Mouse (Mus musculus): ENCODE data around the gene M6pr. TPM values are rescaled to one million over a fixed set of nuclear protein-coding genes. Genes with fewer than 3 reads are reported as not detected.

The M6pr gene
- polyA plus RNA-seq, 1 experiment from 2014 or later, result 132 TPM

- Histone ChIP-seq H3K27ac (ENCODE audit: low read length) (no peak overlapping the region), H3K36me3 (ENCODE audit: control insufficient read depth, insufficient read depth, low read length) (no peaks in the 10 kb centered on the region), H3K4me1 (ENCODE audit: control insufficient read depth, insufficient read depth, low read length) (peaks cover 3% of the 10 kb centered on the region; the same call in 1 of the 2 replicates), H3K4me3 (replicated peaks; ENCODE audit: low read length) (no peak overlapping the region), H3K4me2 (ENCODE audit: low read depth, low read length) (no peak overlapping the region), H3K9me3 (replicated peaks; ENCODE audit: control insufficient read depth, low read length) (no peaks in the 10 kb centered on the region), H3K9ac (ENCODE audit: low read length) (no peak overlapping the region), H3K27me3 (ENCODE audit: control insufficient read depth, insufficient read depth, low read length) (no peaks in the 10 kb centered on the region)
- ATAC-seq (ENCODE audit: insufficient read depth, low FRiP score), result no peak
- WGBS, result 65% methylated on average over 3 of the region's 3 CpGs
These were observed 14.2 kb upstream of the M6pr start for GRCm38 (mm10) chr6:122294290-122294689.

GRCm38 (mm10) chr6:122295242-122295641, 13.3 kb upstream of the M6pr start:
- H3K4me2 ChIP-seq (ENCODE audit: low read depth, low read length), result no peak overlapping the region
- no peak overlapping the region for H3K4me3 ChIP-seq (replicated peaks; ENCODE audit: low read length)
- H3K36me3 ChIP-seq (ENCODE audit: control insufficient read depth, insufficient read depth, low read length), result no peaks in the 10 kb centered on the region
- H3K9me3 ChIP-seq (replicated peaks; ENCODE audit: control insufficient read depth, low read length), result no peaks in the 10 kb centered on the region
- H3K4me1 ChIP-seq (ENCODE audit: control insufficient read depth, insufficient read depth, low read length), result peaks cover 3% of the 10 kb centered on the region; the same call in 1 of the 2 replicates
- H3K27me3 ChIP-seq (ENCODE audit: control insufficient read depth, insufficient read depth, low read length), result no peaks in the 10 kb centered on the region
- ATAC-seq (ENCODE audit: insufficient read depth, low FRiP score), result no peak
- H3K9ac ChIP-seq (ENCODE audit: low read length), result no peak overlapping the region
- no peak overlapping the region for H3K27ac ChIP-seq (ENCODE audit: low read length)
- WGBS, result 53% methylated on average over 9 of the region's 9 CpGs

GRCm38 (mm10) chr6:122296918-122297278, 11.6 kb upstream of the M6pr start:
- no peak for ATAC-seq (ENCODE audit: insufficient read depth, low FRiP score)
- H3K9me3 ChIP-seq (replicated peaks; ENCODE audit: control insufficient read depth, low read length), result no peaks in the 10 kb centered on the region
- peak overlapping the region; percentile 68 for H3K4me2 ChIP-seq (ENCODE audit: low read depth, low read length)
- H3K27ac ChIP-seq (ENCODE audit: low read length), result peak overlapping the region; percentile 67; the same call in 1 of the 2 replicates
- H3K9ac ChIP-seq (ENCODE audit: low read length), result peak overlapping the region; percentile 71
- peaks cover 3% of the 10 kb centered on the region; the same call in 1 of the 2 replicates for H3K4me1 ChIP-seq (ENCODE audit: control insufficient read depth, insufficient read depth, low read length)
- peak overlapping the region; percentile 55 for H3K4me3 ChIP-seq (replicated peaks; ENCODE audit: low read length)
- 27% methylated on average over 3 of the region's 3 CpGs for WGBS
- no peaks in the 10 kb centered on the region for H3K36me3 ChIP-seq (ENCODE audit: control insufficient read depth, insufficient read depth, low read length)
- H3K27me3 ChIP-seq (ENCODE audit: control insufficient read depth, insufficient read depth, low read length), result no peaks in the 10 kb centered on the region

GRCm38 (mm10) chr6:122297279-122298222, 11.0 kb upstream of the M6pr start:
- peak overlapping the region; percentile 55 for H3K4me3 ChIP-seq (replicated peaks; ENCODE audit: low read length)
- H3K9me3 ChIP-seq (replicated peaks; ENCODE audit: control insufficient read depth, low read length), result no peaks in the 10 kb centered on the region
- no peak for ATAC-seq (ENCODE audit: insufficient read depth, low FRiP score)
- H3K9ac ChIP-seq (ENCODE audit: low read length), result peak overlapping the region; percentile 71
- no peaks in the 10 kb centered on the region for H3K36me3 ChIP-seq (ENCODE audit: control insufficient read depth, insufficient read depth, low read length)
- peak overlapping the region; percentile 68 for H3K4me2 ChIP-seq (ENCODE audit: low read depth, low read length)
- H3K27ac ChIP-seq (ENCODE audit: low read length), result peak overlapping the region; percentile 67
- no peaks in the 10 kb centered on the region; the same call in 1 of the 2 replicates for H3K4me1 ChIP-seq (ENCODE audit: control insufficient read depth, insufficient read depth, low read length)
- H3K27me3 ChIP-seq (ENCODE audit: control insufficient read depth, insufficient read depth, low read length), result no peaks in the 10 kb centered on the region
- WGBS, result 7% methylated on average over 25 of the region's 25 CpGs

GRCm38 (mm10) chr6:122298223-122298609, 10.3 kb upstream of the M6pr start:
- Histone ChIP-seq H3K27ac (ENCODE audit: low read length) (no peak overlapping the region), H3K4me3 (replicated peaks; ENCODE audit: low read length) (no peak overlapping the region), H3K4me1 (ENCODE audit: control insufficient read depth, insufficient read depth, low read length) (no peaks in the 10 kb centered on the region; the same call in 1 of the 2 replicates), H3K9me3 (replicated peaks; ENCODE audit: control insufficient read depth, low read length) (no peaks in the 10 kb centered on the region), H3K36me3 (ENCODE audit: control insufficient read depth, insufficient read depth, low read length) (no peaks in the 10 kb centered on the region), H3K4me2 (ENCODE audit: low read depth, low read length) (peak overlapping the region; percentile 68; the same call in 1 of the 2 replicates), H3K27me3 (ENCODE audit: control insufficient read depth, insufficient read depth, low read length) (no peaks in the 10 kb centered on the region), H3K9ac (ENCODE audit: low read length) (no peak overlapping the region)
- WGBS, result 47% methylated on average over 4 of the region's 4 CpGs
- no peak for ATAC-seq (ENCODE audit: insufficient read depth, low FRiP score)

- no peak for ATAC-seq (ENCODE audit: insufficient read depth, low FRiP score)
- Histone ChIP-seq H3K27ac (ENCODE audit: low read length) (no peak overlapping the region), H3K4me3 (replicated peaks; ENCODE audit: low read length) (no peak overlapping the region), H3K9ac (ENCODE audit: low read length) (no peak overlapping the region), H3K9me3 (replicated peaks; ENCODE audit: control insufficient read depth, low read length) (no peaks in the 10 kb centered on the region), H3K4me1 (ENCODE audit: control insufficient read depth, insufficient read depth, low read length) (no peaks in the 10 kb centered on the region; the same call in 1 of the 2 replicates), H3K4me2 (ENCODE audit: low read depth, low read length) (no peak overlapping the region), H3K36me3 (ENCODE audit: control insufficient read depth, insufficient read depth, low read length) (no peaks in the 10 kb centered on the region), H3K27me3 (ENCODE audit: control insufficient read depth, insufficient read depth, low read length) (no peaks in the 10 kb centered on the region)
- WGBS, result 42% methylated on average over 3 of the region's 3 CpGs
These were observed 8.8 kb upstream of the M6pr start for GRCm38 (mm10) chr6:122299621-122300133.

GRCm38 (mm10) chr6:122302121-122302520, 6.4 kb upstream of the M6pr start:
- H3K4me1 ChIP-seq (ENCODE audit: control insufficient read depth, insufficient read depth, low read length), result no peaks in the 10 kb centered on the region; the same call in 1 of the 2 replicates
- 72% methylated on average over 1 of the region's 1 CpGs for WGBS
- H3K27ac ChIP-seq (ENCODE audit: low read length), result no peak overlapping the region
- H3K9ac ChIP-seq (ENCODE audit: low read length), result no peak overlapping the region
- H3K4me2 ChIP-seq (ENCODE audit: low read depth, low read length), result no peak overlapping the region
- H3K36me3 ChIP-seq (ENCODE audit: control insufficient read depth, insufficient read depth, low read length), result no peaks in the 10 kb centered on the region
- no peaks in the 10 kb centered on the region for H3K9me3 ChIP-seq (replicated peaks; ENCODE audit: control insufficient read depth, low read length)
- no peaks in the 10 kb centered on the region for H3K27me3 ChIP-seq (ENCODE audit: control insufficient read depth, insufficient read depth, low read length)
- no peak overlapping the region for H3K4me3 ChIP-seq (replicated peaks; ENCODE audit: low read length)
- ATAC-seq (ENCODE audit: insufficient read depth, low FRiP score), result no peak

GRCm38 (mm10) chr6:122302661-122303060, 5.9 kb upstream of the M6pr start:
- ATAC-seq (ENCODE audit: insufficient read depth, low FRiP score), result no peak
- H3K9ac ChIP-seq (ENCODE audit: low read length), result no peak overlapping the region
- no peaks in the 10 kb centered on the region for H3K36me3 ChIP-seq (ENCODE audit: control insufficient read depth, insufficient read depth, low read length)
- 71% methylated on average over 4 of the region's 4 CpGs for WGBS
- no peaks in the 10 kb centered on the region; the same call in 1 of the 2 replicates for H3K4me1 ChIP-seq (ENCODE audit: control insufficient read depth, insufficient read depth, low read length)
- H3K4me3 ChIP-seq (replicated peaks; ENCODE audit: low read length), result no peak overlapping the region
- no peaks in the 10 kb centered on the region for H3K9me3 ChIP-seq (replicated peaks; ENCODE audit: control insufficient read depth, low read length)
- H3K27ac ChIP-seq (ENCODE audit: low read length), result no peak overlapping the region
- no peak overlapping the region for H3K4me2 ChIP-seq (ENCODE audit: low read depth, low read length)
- no peaks in the 10 kb centered on the region for H3K27me3 ChIP-seq (ENCODE audit: control insufficient read depth, insufficient read depth, low read length)

- Histone ChIP-seq H3K4me3 (replicated peaks; ENCODE audit: low read length) (no peak overlapping the region), H3K27ac (ENCODE audit: low read length) (no peak overlapping the region), H3K4me1 (ENCODE audit: control insufficient read depth, insufficient read depth, low read length) (no peaks in the 10 kb centered on the region), H3K9ac (ENCODE audit: low read length) (no peak overlapping the region), H3K9me3 (replicated peaks; ENCODE audit: control insufficient read depth, low read length) (no peaks in the 10 kb centered on the region), H3K36me3 (ENCODE audit: control insufficient read depth, insufficient read depth, low read length) (no peaks in the 10 kb centered on the region), H3K4me2 (ENCODE audit: low read depth, low read length) (no peak overlapping the region), H3K27me3 (ENCODE audit: control insufficient read depth, insufficient read depth, low read length) (no peaks in the 10 kb centered on the region)
- WGBS, result 74% methylated on average over 9 of the region's 9 CpGs
- no peak for ATAC-seq (ENCODE audit: insufficient read depth, low FRiP score)
These were observed 5.0 kb upstream of the M6pr start for GRCm38 (mm10) chr6:122303526-122303925.

Data from stomach, embryonic 16.5 days (tissue).